Mouse (Mus musculus) brain, embryonic 14.5 days (tissue): Measurements from ENCODE around the gene Zc2hc1c. TPM values are rescaled to one million over a fixed set of nuclear protein-coding genes. Genes with fewer than 3 reads are reported as not detected.

ENCODE experiments used
- DNase-seq: peaks from one replicate; pipeline ENCODE4 v3.0.0-alpha.2; 2011; ENCODE audit warnings: low read depth
- CTCF ChIP-seq: fragments of 200-500 bp; IDR thresholded peaks from 2 replicates; pipeline ENCODE4 v1.5.1; 2012; ENCODE audit warnings: inconsistent platforms, mild to moderate bottlenecking, moderate library complexity, borderline replicate concordance; ENCODE audit not compliant: insufficient read depth, insufficient read length; ENCODE audit errors: extremely low read depth
- POLR2A ChIP-seq: fragments of 200-500 bp; IDR thresholded peaks from 2 replicates; pipeline ENCODE4 v1.6.1; 2012; ENCODE audit warnings: mild to moderate bottlenecking, inconsistent platforms, borderline replicate concordance; ENCODE audit not compliant: poor library complexity, insufficient read depth, insufficient read length, severe bottlenecking; ENCODE audit errors: extremely low read depth
- polyA plus RNA-seq: library from polyadenylated mRNA; depleted of rRNA; stranded (reverse); fragments of >200 nt; gene quantifications from 2 replicates; pipeline ENCODE4 v1.2.3, GENCODE M21; 2012

The Zc2hc1c gene
- polyA plus RNA-seq, 1 experiment: 0.92 TPM

DNA sequence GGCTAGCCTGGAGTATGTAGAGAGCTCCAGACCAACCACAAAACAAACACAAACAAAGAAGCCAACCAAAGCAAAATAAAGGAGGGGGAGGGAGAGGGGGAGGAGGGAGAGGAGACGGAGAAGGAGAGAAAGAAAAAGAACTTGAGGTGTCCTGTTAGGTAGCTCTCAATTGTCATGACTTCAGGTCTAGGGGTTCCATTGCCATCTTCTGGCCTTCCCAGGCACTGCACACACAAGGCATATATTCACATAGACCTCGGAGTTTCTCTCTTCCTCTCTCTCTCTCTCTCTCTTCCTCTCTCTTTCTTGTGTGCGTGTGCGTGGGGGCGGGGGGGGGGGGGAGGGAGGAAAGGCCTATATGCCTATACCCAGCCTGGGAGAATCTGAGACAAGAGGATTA lies 1.4 kb upstream of the Zc2hc1c start:
- DNase-seq: no peak
- no peak for TF ChIP-seq POLR2A
- peak; percentile 48; the same call in 1 of the 2 replicates for TF ChIP-seq CTCF

DNA sequence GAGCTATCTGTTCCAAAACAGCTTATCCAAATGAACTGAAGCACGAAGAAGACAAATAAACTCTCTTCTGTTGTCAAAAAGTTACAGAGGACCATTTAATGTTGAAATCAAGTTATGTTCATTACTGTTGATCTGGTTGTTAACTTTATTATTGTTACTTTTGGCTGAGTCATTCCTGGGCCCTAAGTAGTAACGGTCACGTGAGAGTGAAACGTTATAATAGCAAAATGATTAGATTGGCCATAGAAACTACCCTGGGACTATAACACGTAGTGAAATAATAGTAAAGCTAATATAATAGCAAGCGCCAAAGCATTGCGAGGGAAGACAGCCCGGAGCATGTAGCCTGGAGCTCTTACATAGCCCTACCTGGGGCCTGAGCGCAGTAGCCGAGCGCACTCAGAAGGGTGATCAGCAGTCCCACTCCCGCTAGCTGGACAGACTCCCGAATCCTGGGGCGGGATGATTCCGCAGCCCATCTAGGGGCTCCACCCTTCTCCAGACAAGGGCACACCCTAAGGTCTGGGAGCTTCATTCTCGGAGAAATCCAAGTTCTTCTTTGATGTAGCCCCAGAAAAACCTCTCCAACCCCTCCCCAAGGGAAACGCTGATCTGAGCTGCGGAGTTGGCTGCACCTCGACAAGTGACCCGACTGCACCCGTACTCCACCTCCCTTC lies 444 bp upstream of the Zc2hc1c start, which contains the start of gene Acyp1:
TSS of gene Acyp1 (minus strand) at position 630 of the 677 bp plus-strand sequence.
- TF ChIP-seq POLR2A: no peak
- peak; percentile 28 for DNase-seq

DNA sequence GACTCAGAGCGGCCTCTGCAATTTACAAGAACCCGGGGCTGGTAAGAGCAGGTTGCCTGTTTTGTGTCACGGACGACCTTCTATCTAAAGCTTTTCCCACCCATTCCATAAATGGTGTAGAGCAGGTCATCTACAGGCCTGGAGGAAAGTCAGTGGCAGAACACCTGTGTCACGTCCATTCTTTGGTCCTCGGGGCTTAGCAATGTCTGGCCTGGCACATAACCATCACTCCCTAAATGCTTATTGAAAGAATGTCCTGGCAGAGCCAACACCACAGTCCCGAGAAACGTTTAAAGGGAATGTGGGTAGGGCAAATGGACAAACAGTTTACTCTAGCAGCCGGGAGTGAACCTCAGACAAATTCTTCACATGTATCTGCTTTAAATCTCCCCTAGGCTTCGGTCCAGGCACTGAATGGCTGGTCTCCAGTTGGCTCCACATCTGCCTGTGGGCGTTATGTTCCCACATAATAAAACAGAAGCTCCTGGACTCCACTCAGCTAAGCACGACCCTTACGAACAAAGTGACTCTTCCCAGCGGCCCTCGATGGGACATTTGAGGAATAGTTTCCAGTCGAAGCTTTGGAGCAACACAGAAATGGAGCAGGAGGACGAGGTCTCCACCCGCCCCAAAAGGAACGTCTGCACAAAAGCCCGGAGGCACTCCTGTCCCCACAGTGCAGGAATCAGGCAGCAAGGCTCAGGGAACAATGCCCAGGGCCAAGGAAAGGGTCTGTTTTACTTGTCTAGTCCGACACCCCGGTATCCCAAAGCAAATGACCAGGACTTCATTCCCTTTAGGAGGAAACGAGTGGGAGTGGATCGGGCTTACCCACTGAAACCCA lies 988 bp downstream of the Zc2hc1c start:
- DNase-seq: no peak
- TF ChIP-seq POLR2A (no peak), CTCF (no peak)

DNA sequence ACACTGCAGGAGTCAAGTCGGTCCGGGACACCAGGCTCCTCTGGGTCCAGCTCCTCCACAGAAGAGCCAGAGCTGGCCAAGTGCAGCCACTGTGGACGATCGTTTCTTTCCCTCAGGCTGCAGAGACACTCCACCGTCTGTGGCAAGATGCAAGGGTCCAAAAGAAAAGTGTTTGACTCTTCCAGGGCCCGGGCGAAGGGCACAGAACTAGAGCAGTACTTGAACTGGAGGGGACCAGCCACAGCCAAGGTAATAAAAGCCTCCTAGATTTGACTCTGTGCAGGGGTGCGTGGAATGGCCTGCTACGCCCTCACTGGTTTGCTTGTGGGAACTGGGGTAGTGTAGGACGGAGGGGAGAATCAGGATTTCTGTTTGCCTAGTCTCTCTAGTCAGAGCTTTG lies 2.2 kb downstream of the Zc2hc1c start:
- TF ChIP-seq CTCF: no peak
- no peak for TF ChIP-seq POLR2A

GRCm38 (mm10) chr12:85291541-85291940 lies 3.1 kb downstream of the Zc2hc1c start:
- no peak for DNase-seq
- no peak for TF ChIP-seq CTCF
- TF ChIP-seq POLR2A: no peak

More for the DNA sequence above, 2.2 kb downstream of the Zc2hc1c start:
- DNase-seq: no peak

GRCm38 (mm10) chr12:85292288-85292687 lies 3.9 kb downstream of the Zc2hc1c start:
- no peak for DNase-seq
- TF ChIP-seq CTCF (no peak), POLR2A (no peak)

DNA sequence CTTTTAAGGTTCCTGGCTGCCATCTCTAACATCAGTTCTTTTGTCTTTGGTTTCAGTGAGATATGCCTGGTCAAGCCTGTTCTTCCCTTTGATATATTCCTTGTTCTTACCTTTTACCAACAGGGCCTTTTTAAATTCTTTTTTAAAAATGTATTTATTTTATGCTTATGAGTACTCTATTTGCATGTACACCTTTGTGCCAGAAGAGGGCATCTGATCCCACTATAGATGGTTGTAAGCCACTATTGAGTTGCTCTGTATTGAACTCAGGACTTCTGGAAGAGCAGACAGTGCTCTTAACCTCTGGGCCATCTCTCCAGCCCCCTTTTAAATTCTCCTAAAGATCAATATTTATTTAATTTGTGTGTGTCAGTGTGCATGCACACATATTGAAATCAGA lies 4.5 kb downstream of the Zc2hc1c start:
- no peak for DNase-seq
- TF ChIP-seq CTCF: no peak
- no peak for TF ChIP-seq POLR2A

DNA sequence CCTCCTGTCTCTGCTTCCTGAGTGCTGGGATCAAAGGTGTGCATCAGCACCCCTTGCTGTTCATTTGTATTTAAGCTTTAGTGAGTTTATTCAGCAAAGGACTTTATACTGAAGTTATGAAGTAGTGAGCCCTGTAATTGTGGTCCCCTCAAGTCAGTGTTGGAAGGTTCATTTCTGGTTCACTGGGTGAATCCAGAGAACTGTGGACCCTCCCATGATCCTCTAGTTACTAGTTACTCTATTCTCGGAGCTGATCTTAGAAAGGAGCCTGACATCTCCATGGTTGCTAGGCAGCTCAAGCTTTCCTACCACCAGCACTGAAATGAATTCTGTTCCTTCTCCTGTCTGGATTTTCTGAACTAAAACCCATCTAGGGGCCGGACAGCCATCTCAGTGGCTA lies 7.1 kb downstream of the Zc2hc1c start:
- no peak for TF ChIP-seq POLR2A
- no peak for TF ChIP-seq CTCF

GRCm38 (mm10) chr12:85296915-85297314 lies 8.5 kb downstream of the Zc2hc1c start:
- no peak for DNase-seq

More for the DNA sequence above, 7.1 kb downstream of the Zc2hc1c start:
- no peak for DNase-seq

DNA sequence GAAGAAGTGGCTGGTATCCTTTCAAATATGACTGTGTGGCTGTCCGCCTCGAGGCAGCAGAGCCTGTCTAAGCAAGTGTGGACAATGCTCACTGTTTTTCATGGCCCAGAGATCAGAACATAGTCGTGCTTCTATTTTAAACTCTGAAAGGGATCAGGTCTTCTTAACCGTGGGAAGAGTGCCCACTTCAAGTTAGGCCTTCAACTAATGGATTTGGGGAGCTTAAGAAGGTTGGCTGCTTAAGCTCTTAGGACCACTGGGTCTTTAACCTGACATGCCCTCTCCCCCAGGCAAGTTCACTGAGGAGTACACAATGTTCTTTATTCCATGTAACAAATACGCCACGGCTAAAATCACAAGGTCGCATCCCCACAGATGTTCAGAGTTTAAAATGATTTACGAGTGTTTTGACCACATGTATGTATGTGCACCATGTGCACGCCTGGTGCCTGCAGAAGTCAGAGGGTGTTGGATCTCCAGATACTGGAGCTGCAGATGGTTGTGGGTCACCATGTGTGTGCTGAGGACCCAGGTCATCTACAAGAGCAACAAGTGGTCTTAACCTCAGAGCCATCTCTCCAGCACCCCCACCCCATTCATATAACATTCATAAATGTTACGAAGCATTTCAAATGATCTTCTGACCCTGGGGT lies 9.1 kb downstream of the Zc2hc1c start:
- no peak for TF ChIP-seq CTCF
- TF ChIP-seq POLR2A: no peak
- DNase-seq: no peak

More at GRCm38 (mm10) chr12:85296915-85297314, 8.5 kb downstream of the Zc2hc1c start:
- TF ChIP-seq CTCF (no peak), POLR2A (no peak)

DNA sequence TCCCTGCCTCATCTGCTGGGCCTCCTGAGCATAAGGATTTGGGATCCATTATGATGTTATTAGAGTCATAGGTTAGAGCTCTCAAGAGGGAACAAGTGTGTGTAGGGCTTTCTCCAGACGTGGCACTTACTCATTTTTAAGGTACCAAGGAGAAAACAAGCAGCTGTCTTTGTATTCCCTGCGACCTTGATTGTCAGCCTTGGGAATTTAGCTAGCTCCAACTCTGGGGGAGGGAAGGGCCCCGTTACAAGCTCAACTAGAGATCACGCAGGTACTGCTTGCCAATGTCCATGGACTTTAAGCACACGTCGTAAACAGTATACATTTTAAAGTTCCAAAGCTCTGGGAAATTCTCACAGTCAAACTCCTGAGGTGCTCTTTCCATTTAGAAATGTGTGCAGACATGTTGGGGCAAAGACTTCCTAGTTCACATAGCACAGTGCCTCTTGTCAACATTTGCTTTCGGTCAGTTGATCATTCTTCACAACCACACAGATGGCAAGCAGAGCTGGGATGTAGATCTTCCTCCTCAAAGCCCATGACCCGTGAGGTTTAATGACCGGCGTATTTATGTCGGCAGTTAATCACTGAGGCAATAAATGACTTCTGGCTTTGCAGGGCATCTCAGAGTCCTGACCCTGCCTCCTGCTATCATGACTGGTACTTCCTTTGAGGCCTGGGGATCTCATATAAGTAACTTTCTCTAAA lies 9.9 kb downstream of the Zc2hc1c start:
- DNase-seq: no peak
- TF ChIP-seq CTCF (no peak), POLR2A (no peak)
